Mouse (Mus musculus): ENCODE measurements around the gene Imp4.

DNA sequence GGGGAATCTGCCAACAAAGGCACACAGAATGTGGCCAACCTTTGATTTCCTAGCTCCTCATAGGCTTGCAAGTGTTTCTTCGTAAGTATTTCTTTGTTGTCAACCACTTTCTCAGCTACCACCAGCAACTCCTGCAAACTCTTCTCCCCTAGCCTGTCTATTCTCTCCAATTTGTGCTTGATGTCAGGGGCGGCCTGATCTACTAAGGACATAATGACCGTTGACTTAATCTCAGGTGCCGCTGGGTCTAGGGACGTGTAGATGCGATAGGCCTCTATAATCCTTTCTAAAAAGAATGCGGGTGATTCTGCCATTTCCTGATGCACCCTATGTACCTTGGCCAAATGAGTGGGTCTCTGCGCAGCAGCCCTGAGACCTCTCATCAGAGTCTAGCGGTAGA, 8.2 kb upstream of the Imp4 start:
- no peak for TF ChIP-seq POLR2A (IDR thresholded peaks at IDR 0.05; ENCODE audit: borderline replicate concordance, insufficient read depth, low read length)
- TF ChIP-seq CTCF (IDR thresholded peaks at IDR 0.05; ENCODE audit: borderline replicate concordance, insufficient read depth, low read depth, low read length), result no peak

Data from cerebellum, adult 2 months (tissue).